Mouse (Mus musculus) gastrocnemius, adult 2 months (tissue): Measurements from ENCODE around the gene Srsf3. TPM values are rescaled to one million over a fixed set of nuclear protein-coding genes. Genes with fewer than 3 reads are reported as not detected.
"Not testable (repeated sequence)": the region's sequence is repeated elsewhere in the genome, so short reads cannot be mapped to it uniquely, and the experiment has no call there.

Experiments used
- DNase-seq: peaks from one replicate; pipeline ENCODE4 v3.0.0; 2022
- H3K27ac ChIP-seq: fragments of 200-600 bp; 2 replicates; pipeline ENCODE4 v1.8.1; 2022; ENCODE audit warnings: mild to moderate bottlenecking
- H3K4me3 ChIP-seq: fragments of 200-600 bp; 2 replicates; pipeline ENCODE4 v1.8.1; 2022; ENCODE audit warnings: mild to moderate bottlenecking, moderate library complexity
- CTCF ChIP-seq: fragments of 200-600 bp; IDR thresholded peaks from 2 replicates; pipeline ENCODE4 v1.8.1; 2022; ENCODE audit warnings: antibody characterized with exemption, mild to moderate bottlenecking, moderate library complexity
- intact Hi-C: fragments of 180-260 bp; cut with DNase I; formaldehyde crosslinking; loops from one replicate; pipeline ENCODE4 v1.15.1; 2025
- total RNA-seq, 2 experiments: library from RNA; stranded (reverse); gene quantifications; 2 replicates each; pipeline ENCODE4 v1.2.3; 2021

Gene Srsf3
- total RNA-seq, 2 experiments from 2014 or later: 38.8 to 55.6 TPM

DNA sequence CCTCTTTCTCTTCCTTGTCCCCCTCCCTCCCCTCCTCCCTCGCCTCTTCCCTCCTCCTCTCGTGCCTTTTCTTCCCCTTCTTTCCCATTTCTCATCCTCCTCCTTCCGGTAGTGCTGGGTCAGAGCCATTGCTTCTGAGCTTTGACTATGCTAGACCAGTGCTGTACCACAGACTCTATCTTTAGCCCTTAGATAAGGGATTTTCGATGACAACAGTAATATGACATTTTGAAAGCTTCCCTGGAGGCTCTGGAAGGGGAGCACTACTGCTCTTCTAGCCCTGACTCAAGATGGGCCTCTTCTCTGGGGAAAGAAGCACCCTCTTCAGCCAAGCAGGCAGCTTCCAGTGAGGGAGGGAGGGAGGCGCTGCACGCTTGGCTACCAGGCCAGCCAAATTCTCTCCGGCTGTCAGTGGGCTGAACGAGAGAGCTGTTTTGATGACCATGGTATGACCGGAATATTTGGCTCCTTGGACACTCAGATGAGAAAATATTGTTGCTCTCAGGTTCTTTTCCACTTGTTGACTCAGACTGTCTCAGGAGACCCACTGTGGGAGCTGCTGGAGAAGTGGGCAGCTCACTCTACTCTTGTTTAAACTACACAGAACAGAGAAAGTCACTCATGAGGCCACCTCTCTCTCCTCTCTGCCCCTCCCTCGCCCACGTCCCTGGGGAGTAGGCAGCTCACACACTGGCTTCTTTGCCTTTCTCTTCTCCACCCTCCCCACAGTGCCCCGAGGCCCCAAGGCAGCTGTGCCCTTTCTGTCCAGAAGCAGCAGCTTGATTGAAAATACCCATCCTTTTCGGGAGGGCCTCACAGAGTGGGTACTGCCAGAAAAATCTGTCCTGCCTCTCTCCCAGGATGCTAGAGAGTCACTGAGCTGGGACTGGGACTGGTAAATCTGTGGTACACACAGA is 29.9 kb downstream of the Srsf3 start:
- Histone ChIP-seq H3K27ac (peak overlapping the region; percentile 69), H3K4me3 (peak overlapping the region; percentile 26)
- peak; percentile 75 for DNase-seq
- intact Hi-C loops: no loop called here
- TF ChIP-seq CTCF: no peak; the same call in 1 of the 2 replicates

DNA sequence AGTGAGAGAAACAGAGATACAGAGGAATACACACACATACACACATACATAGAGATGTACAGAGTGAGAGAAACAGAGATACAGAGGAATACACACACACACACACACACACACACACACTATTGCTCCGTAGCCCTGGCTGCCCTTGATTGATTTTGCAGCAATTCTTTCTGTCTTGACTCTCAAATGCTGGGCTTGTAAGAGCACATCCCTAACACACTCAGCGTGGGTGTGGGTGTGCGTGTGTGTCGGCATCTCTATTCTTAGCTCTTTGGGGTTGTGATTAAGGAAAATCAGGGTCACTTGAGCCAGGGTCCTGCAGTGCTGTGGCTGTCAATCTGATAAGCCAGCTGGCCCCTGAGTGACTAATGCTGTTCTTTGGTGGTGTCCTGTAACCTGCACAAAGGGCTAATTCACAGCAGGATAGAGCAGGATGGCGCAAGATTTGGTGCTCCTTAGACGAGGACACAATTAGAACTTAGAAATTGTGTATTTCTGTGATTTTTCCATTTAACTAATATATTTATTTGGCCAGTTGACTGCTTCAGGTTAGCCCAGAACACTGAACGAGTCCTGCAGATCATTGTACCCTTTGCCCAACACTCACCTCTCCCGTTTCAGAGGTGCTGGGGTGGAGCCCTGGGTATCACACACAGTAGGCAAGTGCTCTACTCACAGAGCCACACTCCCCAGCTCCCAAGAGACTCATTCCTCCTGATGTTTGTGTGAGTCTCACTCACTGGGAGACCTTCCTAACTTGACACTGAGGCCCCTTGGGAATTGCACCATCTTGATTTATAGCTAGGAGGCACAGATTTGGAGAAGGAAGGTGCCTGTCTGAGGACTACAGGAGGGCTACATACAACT is 30.9 kb downstream of the Srsf3 start:
- no peak overlapping the region for H3K4me3 ChIP-seq
- intact Hi-C loops: no loop called here
- peak overlapping the region; percentile 69 for H3K27ac ChIP-seq

DNA sequence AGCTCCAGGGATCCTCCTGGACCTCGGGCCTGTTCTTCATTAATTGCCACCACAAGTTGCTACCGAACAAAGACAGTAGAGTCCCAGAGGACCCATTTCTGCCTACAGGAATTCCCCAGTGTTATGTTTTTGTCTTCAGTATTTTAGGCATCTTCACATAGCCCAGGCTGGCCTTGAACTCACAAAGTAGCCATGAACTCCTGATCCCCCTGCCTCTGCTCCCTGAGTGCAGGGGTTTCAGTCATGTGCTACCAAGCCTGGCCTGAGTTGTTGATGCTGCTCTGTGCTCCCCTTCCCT is 31.5 kb downstream of the Srsf3 start:
- Histone ChIP-seq H3K4me3 (no peak overlapping the region), H3K27ac (no peak overlapping the region)
- TF ChIP-seq CTCF: no peak
- DNase-seq: no peak
- intact Hi-C loops: no loop called here

More for the DNA sequence above, 30.9 kb downstream of the Srsf3 start:
- TF ChIP-seq CTCF: no peak
- DNase-seq: no peak

DNA sequence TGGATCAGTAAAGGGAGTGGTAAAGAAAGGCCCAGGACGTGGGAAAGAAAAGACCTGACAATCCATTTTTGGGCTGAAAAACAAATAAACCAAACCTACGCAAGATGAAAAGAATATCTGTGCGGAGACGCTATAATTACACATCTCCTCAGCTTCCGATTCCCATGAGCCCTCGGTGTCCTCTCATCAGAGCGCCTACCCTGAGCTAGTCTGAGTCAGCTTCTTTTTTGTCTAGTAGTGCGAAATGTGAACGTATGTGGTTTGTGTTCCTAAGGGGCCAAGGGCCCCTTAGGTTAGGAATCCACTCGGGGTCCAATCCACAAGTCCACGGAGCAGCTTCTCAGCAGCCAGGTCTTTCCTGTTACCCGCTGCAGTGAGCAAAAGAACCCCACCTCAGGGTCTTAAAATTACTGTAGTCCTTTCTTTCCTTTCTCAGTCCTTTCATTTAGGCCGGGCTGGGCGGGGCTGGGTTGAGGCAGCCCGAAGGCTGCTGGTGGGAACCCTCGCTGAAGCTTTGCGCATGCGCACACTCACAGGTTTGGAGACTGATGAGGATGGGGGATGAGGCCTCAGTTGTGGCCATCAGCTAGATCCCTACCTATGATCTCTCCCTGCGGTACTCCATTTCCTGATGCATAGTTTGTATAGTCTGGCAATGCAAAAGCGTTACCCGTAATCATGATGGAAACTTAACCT is 33.0 kb downstream of the Srsf3 start:
- intact Hi-C loops: no loop called here
- no peak overlapping the region for H3K27ac ChIP-seq
- TF ChIP-seq CTCF: no peak
- no peak overlapping the region for H3K4me3 ChIP-seq
- no peak for DNase-seq

DNA sequence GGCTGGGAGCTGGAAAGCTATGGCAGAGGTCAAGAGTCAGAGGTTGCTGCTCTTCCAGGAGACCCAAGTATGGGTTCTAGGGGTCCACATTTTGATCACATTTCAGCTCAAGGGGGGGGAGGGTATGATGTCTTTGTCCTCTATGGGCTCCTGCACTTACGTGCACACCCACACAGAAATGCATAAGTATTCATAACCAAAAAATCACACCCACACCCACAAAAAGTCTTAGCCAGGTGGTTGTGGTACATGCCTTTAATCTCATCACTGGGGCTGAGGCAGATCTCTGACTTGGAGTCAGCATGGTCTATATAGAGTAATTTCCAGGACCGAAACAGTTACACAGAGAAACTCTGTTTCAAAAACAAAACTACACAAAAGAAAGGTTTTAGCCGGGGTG is 33.5 kb downstream of the Srsf3 start:
- no peak for DNase-seq
- Histone ChIP-seq H3K4me3 (no peak overlapping the region), H3K27ac (no peak overlapping the region)
- no peak for TF ChIP-seq CTCF
- intact Hi-C loops: no loop called here

DNA sequence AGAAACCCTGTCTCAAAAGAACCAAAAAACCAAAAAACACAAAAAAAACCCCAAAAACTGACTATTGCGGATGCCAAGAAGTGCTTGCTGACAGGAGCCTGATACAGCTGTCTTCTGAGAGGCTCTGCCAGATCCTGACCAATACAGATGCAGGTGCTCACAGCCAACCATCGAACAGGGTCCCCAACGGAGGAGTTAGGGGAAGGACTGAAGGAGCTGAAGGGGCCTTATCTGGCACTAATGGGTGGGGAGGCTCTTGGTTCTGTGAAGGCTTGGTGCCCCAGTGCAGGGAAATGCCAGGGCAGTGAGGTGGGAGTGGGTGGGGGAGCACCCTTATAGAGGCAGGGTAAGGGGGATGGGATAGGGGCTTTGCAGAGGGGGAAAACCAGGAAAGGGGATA is 35.0 kb downstream of the Srsf3 start:
- H3K27ac ChIP-seq, intact Hi-C loops, H3K4me3 ChIP-seq, DNase-seq: not testable (repeated sequence)

DNA sequence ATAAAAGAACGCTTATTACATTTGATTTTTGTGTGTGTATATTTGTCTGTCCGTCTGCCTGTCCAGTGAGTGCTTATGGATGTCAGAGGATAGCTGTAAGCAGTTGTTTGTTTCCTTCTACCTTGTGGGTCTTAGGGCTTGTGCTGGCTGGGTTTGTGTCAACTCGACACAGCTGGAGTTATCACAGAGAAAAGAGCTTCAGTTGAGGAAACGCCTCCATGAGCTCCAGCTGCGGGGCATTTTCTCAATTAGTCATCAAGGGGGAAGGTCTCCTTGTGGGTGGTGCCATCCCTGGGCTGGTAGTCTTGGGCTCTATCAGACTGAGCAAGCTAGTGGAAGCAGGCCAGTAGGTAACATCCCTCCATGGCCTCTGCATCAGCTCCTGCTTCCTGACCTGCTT is 35.4 kb downstream of the Srsf3 start:
- intact Hi-C loops: no loop called here
- no peak for TF ChIP-seq CTCF
- H3K27ac ChIP-seq: no peak overlapping the region
- DNase-seq: no peak
- no peak overlapping the region for H3K4me3 ChIP-seq

DNA sequence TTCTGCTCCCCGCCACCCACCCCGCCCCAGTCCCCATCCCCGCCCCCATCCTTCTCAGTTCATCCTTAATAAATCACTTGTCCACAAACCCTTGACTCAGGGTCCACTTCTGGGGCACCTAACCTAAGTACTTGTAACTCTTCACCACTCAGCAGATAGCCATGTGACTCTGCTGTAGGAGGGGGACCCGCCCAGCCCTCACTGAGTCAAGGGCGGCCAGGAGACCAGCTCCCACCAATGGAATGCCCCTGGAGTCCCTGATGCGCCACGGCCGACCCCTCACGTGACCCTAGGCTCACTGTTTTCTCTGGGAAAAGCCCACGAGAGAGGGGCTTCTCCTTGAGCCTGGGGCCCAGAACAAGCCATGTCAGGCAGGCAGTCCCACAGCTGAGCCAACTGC is 36.6 kb downstream of the Srsf3 start:
- TF ChIP-seq CTCF: no peak
- intact Hi-C loops: no loop called here
- no peak overlapping the region for H3K27ac ChIP-seq

DNA sequence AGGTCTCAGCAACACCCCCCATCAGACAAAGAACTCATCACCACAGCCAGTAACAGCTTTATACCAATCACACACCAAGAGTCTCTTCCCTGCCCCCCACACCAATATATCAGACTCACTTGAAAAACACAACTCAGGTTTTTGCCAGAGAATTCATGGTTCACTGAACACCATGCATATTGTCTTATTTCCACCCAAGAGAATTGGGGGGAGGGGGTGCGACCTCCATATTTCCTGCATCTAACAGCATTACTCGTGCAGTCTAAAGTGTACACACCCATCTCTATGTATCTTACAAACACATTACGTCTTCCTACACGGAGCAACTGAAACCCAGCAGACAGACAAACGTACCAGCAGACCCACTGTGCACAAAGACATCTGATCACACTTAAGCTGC is 39.4 kb downstream of the Srsf3 start:
- H3K27ac ChIP-seq: no peak overlapping the region
- intact Hi-C loops: no loop called here
- DNase-seq: no peak
- no peak for TF ChIP-seq CTCF
- H3K4me3 ChIP-seq: no peak overlapping the region

More for the DNA sequence above, 36.6 kb downstream of the Srsf3 start:
- DNase-seq: no peak
- H3K4me3 ChIP-seq: no peak overlapping the region

DNA sequence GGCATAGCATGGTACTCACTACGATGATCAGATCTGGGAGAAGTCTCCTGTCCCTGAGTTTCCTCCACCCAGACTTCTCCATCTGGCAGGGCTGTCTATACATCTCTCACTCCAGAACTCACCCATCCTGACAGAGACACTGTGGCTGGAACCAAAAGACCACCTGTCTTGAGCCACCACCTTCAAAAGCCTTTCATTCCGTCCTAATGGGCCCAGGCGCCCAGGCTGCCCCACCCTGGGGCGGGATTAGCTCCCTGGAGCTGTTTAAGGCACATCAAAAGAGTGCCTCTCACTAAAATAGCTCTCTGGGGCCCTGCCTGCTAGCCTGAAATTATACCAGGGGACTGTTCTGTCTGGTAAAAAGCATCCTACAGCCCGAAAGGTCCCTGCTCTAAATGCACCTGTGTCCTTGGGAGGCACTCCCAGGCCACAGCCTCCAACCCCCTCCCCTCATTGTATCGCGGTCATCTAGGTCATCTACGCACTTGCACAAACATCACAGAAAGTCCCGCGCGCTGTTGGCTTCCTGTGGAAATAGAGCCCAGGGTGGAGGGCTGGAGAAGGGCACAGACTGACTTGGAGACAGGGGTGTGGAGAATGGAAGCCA is 40.4 kb downstream of the Srsf3 start:
- peak overlapping the region; percentile 64 for H3K27ac ChIP-seq
- no peak for DNase-seq
- TF ChIP-seq CTCF: no peak
- intact Hi-C loops: no loop called here
- peak overlapping the region; percentile 19; the same call in 1 of the 2 replicates for H3K4me3 ChIP-seq

DNA sequence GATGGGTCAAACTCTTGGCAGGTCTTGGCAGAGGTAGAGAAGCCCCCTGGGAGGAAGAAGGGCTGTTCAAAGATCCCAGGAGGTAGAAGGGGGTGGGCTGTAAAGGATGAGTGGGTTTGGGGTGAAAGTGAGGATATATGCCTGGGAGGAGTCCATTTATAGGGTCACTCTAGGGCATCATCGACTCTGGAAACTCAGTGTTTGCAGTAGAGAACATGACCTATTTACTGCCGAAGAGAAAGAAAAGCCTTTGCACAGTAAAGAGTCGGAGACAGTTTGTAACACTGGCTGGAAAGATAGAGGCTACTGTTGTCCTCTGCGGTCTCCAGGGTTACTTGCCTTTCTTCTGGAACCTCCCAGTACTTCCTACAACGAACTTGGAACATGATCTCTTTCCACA is 40.9 kb downstream of the Srsf3 start:
- DNase-seq: no peak
- no peak for TF ChIP-seq CTCF
- intact Hi-C loops: no loop called here
- Histone ChIP-seq H3K4me3 (peak overlapping the region; percentile 19; the same call in 1 of the 2 replicates), H3K27ac (peak overlapping the region; percentile 64)

DNA sequence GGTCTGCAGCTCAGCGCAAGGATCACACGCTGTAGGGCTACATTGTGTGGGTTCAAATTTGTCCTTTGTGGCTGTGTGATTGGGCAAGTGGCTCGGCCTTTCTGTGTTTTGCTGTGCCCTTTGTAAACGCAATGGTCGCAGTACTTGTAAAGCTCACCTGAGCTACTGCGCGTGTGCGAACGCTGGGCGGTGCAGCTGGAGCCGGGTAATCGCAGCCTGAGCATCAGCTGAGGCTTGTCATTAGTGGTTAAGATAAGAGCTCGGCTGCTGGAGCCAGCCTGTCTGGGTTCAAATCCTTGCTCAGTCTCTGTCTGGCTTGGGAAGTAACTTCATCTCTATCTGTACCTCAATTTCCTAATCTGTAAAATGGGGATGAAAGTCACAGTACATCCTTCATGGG is 41.7 kb downstream of the Srsf3 start:
- intact Hi-C loops: no loop called here

More for the DNA sequence above, 41.7 kb downstream of the Srsf3 start:
- Histone ChIP-seq H3K4me3 (no peak overlapping the region), H3K27ac (no peak overlapping the region)
- no peak for TF ChIP-seq CTCF
- DNase-seq: no peak
